Mouse (Mus musculus): Measurements from ENCODE around the gene Mcl1. TPM values are rescaled to one million over a fixed set of nuclear protein-coding genes. Genes with fewer than 3 reads are reported as not detected.
"Not testable (repeated sequence)": the region's sequence is repeated elsewhere in the genome, so short reads cannot be mapped to it uniquely, and the experiment has no call there.

Mcl1 gene
- polyA plus RNA-seq, 1 experiment: 30.9 TPM

GRCm38 (mm10) chr3:95679551-95679950, 21.0 kb downstream of the Mcl1 start:
- 94% methylated on average over 8 of the region's 8 CpGs for WGBS
- DNase-seq (ENCODE audit: low read depth, low spot score): no peak

- WGBS: 92% methylated on average over 6 of the region's 6 CpGs
- no peak for DNase-seq (ENCODE audit: low read depth, low spot score)
These were observed 22.1 kb downstream of the Mcl1 start for GRCm38 (mm10) chr3:95680673-95681072.

- WGBS: 63% methylated on average over 11 of the region's 11 CpGs
- no peak for DNase-seq (ENCODE audit: low read depth, low spot score)
These were observed 22.8 kb downstream of the Mcl1 start for GRCm38 (mm10) chr3:95681365-95681764.

GRCm38 (mm10) chr3:95682878-95683277, 24.3 kb downstream of the Mcl1 start:
- 74% methylated on average over 5 of the region's 5 CpGs for WGBS
- DNase-seq (ENCODE audit: low read depth, low spot score): no peak

GRCm38 (mm10) chr3:95684846-95685245, 26.3 kb downstream of the Mcl1 start:
- 59% methylated on average over 8 of the region's 8 CpGs for WGBS
- DNase-seq (ENCODE audit: low read depth, low spot score): no peak

- 78% methylated on average over 4 of the region's 4 CpGs for WGBS
- DNase-seq (ENCODE audit: low read depth, low spot score): no peak
These were observed 26.7 kb downstream of the Mcl1 start for GRCm38 (mm10) chr3:95685301-95685700.

- WGBS: 82% methylated on average over 2 of the region's 2 CpGs
- DNase-seq (ENCODE audit: low read depth, low spot score): no peak
These were observed 27.1 kb downstream of the Mcl1 start for GRCm38 (mm10) chr3:95685701-95686100.

GRCm38 (mm10) chr3:95686492-95687167, 28.0 kb downstream of the Mcl1 start:
- 56% methylated on average over 10 of the region's 10 CpGs for WGBS
- no peak for DNase-seq (ENCODE audit: low read depth, low spot score)

GRCm38 (mm10) chr3:95687168-95687523, 28.6 kb downstream of the Mcl1 start:
- 18% methylated on average over 4 of the region's 4 CpGs for WGBS
- DNase-seq (ENCODE audit: low read depth, low spot score): no peak

- no peak for DNase-seq (ENCODE audit: low read depth, low spot score)
- WGBS: 3% methylated on average over 50 of the region's 50 CpGs
These were observed 29.2 kb downstream of the Mcl1 start, which contains the start of gene Adamtsl4 for GRCm38 (mm10) chr3:95687524-95688421. Gene Adamtsl4, minus strand, starts transcription at chr3:95687917.

- WGBS: 53% methylated on average over 11 of the region's 11 CpGs
- no peak for DNase-seq (ENCODE audit: low read depth, low spot score)
These were observed 30.8 kb downstream of the Mcl1 start for GRCm38 (mm10) chr3:95689171-95689915.

- DNase-seq (ENCODE audit: low read depth, low spot score): no peak
- WGBS: 60% methylated on average over 2 of the region's 2 CpGs
These were observed 31.4 kb downstream of the Mcl1 start for GRCm38 (mm10) chr3:95689940-95690339.

GRCm38 (mm10) chr3:95690552-95690951, 32.0 kb downstream of the Mcl1 start:
- not testable (repeated sequence) for DNase-seq (ENCODE audit: low read depth, low spot score)
- WGBS: 86% methylated on average over 2 of the region's 2 CpGs

GRCm38 (mm10) chr3:95692677-95693076, 34.1 kb downstream of the Mcl1 start:
- no peak for DNase-seq (ENCODE audit: low read depth, low spot score)
- WGBS: 66% methylated on average over 6 of the region's 6 CpGs

GRCm38 (mm10) chr3:95693821-95694807, 35.5 kb downstream of the Mcl1 start:
- DNase-seq (ENCODE audit: low read depth, low spot score): no peak
- WGBS: 28% methylated on average over 11 of the region's 11 CpGs

GRCm38 (mm10) chr3:95694808-95695703, 36.5 kb downstream of the Mcl1 start:
- WGBS: 88% methylated on average over 11 of the region's 11 CpGs
- DNase-seq (ENCODE audit: low read depth, low spot score): no peak

GRCm38 (mm10) chr3:95695796-95696195, 37.2 kb downstream of the Mcl1 start:
- DNase-seq (ENCODE audit: low read depth, low spot score): no peak
- WGBS: 51% methylated on average over 3 of the region's 3 CpGs

GRCm38 (mm10) chr3:95696360-95696759, 37.8 kb downstream of the Mcl1 start:
- 58% methylated on average over 7 of the region's 7 CpGs for WGBS
- no peak for DNase-seq (ENCODE audit: low read depth, low spot score)

Data from large intestine, adult 2 months (tissue).